Mouse (Mus musculus): ENCODE measurements around the gene Rbfox3. TPM values are rescaled to one million over a fixed set of nuclear protein-coding genes. Genes with fewer than 3 reads are reported as not detected.
A peak's percentile ranks its signal among the peaks of the same experiment; 100 is the strongest.

Rbfox3 gene
- polyA plus RNA-seq, 1 experiment = not detected

- Histone ChIP-seq H3K4me1 (ENCODE audit: control insufficient read depth, insufficient read depth, low read length) (peaks cover 6% of the 10 kb centered on the region), H3K4me3 (replicated peaks; ENCODE audit: control insufficient read depth, low read depth, low read length) (no peak overlapping the region), H3K27ac (ENCODE audit: control insufficient read depth, insufficient read depth, low read depth, low read length, poor library complexity) (no peak overlapping the region)
- WGBS = 75% methylated on average over 6 of the region's 6 CpGs
- no peak for TF ChIP-seq CTCF (IDR thresholded peaks at IDR 0.05; ENCODE audit: control insufficient read depth, insufficient read depth, low read length)
- no peak for TF ChIP-seq POLR2A (IDR thresholded peaks at IDR 0.05; ENCODE audit: borderline replicate concordance, control insufficient read depth, low read depth, low read length)
Measured at GRCm38 (mm10) chr11:118455788-118456187, 455.6 kb downstream of the Rbfox3 start.

GRCm38 (mm10) chr11:118453886-118454671 lies 457.3 kb downstream of the Rbfox3 start:
- TF ChIP-seq CTCF (IDR thresholded peaks at IDR 0.05; ENCODE audit: control insufficient read depth, insufficient read depth, low read length) (no peak), POLR2A (IDR thresholded peaks at IDR 0.05; ENCODE audit: borderline replicate concordance, control insufficient read depth, low read depth, low read length) (no peak)
- Histone ChIP-seq H3K4me3 (replicated peaks; ENCODE audit: control insufficient read depth, low read depth, low read length) (no peak overlapping the region), H3K27ac (ENCODE audit: control insufficient read depth, insufficient read depth, low read depth, low read length, poor library complexity) (no peak overlapping the region), H3K4me1 (ENCODE audit: control insufficient read depth, insufficient read depth, low read length) (peaks cover 3% of the 10 kb centered on the region; the same call in 1 of the 2 replicates)
- 65% methylated on average over 11 of the region's 11 CpGs for WGBS

GRCm38 (mm10) chr11:118452955-118453354 lies 458.4 kb downstream of the Rbfox3 start:
- Histone ChIP-seq H3K27ac (ENCODE audit: control insufficient read depth, insufficient read depth, low read depth, low read length, poor library complexity) (no peak overlapping the region), H3K4me1 (ENCODE audit: control insufficient read depth, insufficient read depth, low read length) (no peaks in the 10 kb centered on the region; the same call in 1 of the 2 replicates), H3K4me3 (replicated peaks; ENCODE audit: control insufficient read depth, low read depth, low read length) (no peak overlapping the region)
- WGBS = 79% methylated on average over 2 of the region's 2 CpGs
- TF ChIP-seq CTCF (IDR thresholded peaks at IDR 0.05; ENCODE audit: control insufficient read depth, insufficient read depth, low read length) (no peak), POLR2A (IDR thresholded peaks at IDR 0.05; ENCODE audit: borderline replicate concordance, control insufficient read depth, low read depth, low read length) (no peak)

- H3K27ac ChIP-seq (ENCODE audit: control insufficient read depth, insufficient read depth, low read depth, low read length, poor library complexity) = no peak overlapping the region
- H3K4me1 ChIP-seq (ENCODE audit: control insufficient read depth, insufficient read depth, low read length) = no peaks in the 10 kb centered on the region
- WGBS = 76% methylated on average over 6 of the region's 6 CpGs
- H3K4me3 ChIP-seq (replicated peaks; ENCODE audit: control insufficient read depth, low read depth, low read length) = no peak overlapping the region
- no peak for TF ChIP-seq CTCF (IDR thresholded peaks at IDR 0.05; ENCODE audit: control insufficient read depth, insufficient read depth, low read length)
- TF ChIP-seq POLR2A (IDR thresholded peaks at IDR 0.05; ENCODE audit: borderline replicate concordance, control insufficient read depth, low read depth, low read length) = no peak
Measured at GRCm38 (mm10) chr11:118451211-118451610, 460.2 kb downstream of the Rbfox3 start.

- Histone ChIP-seq H3K4me1 (ENCODE audit: control insufficient read depth, insufficient read depth, low read length) (no peaks in the 10 kb centered on the region), H3K27ac (ENCODE audit: control insufficient read depth, insufficient read depth, low read depth, low read length, poor library complexity) (no peak overlapping the region), H3K4me3 (replicated peaks; ENCODE audit: control insufficient read depth, low read depth, low read length) (no peak overlapping the region)
- 79% methylated on average over 8 of the region's 8 CpGs for WGBS
- no peak for TF ChIP-seq POLR2A (IDR thresholded peaks at IDR 0.05; ENCODE audit: borderline replicate concordance, control insufficient read depth, low read depth, low read length)
- no peak for TF ChIP-seq CTCF (IDR thresholded peaks at IDR 0.05; ENCODE audit: control insufficient read depth, insufficient read depth, low read length)
Measured at GRCm38 (mm10) chr11:118448385-118448784, 463.0 kb downstream of the Rbfox3 start.

GRCm38 (mm10) chr11:118447346-118447745 lies 464.1 kb downstream of the Rbfox3 start:
- Histone ChIP-seq H3K27ac (ENCODE audit: control insufficient read depth, insufficient read depth, low read depth, low read length, poor library complexity) (no peak overlapping the region), H3K4me3 (replicated peaks; ENCODE audit: control insufficient read depth, low read depth, low read length) (no peak overlapping the region), H3K4me1 (ENCODE audit: control insufficient read depth, insufficient read depth, low read length) (no peaks in the 10 kb centered on the region)
- no peak for TF ChIP-seq CTCF (IDR thresholded peaks at IDR 0.05; ENCODE audit: control insufficient read depth, insufficient read depth, low read length)
- TF ChIP-seq POLR2A (IDR thresholded peaks at IDR 0.05; ENCODE audit: borderline replicate concordance, control insufficient read depth, low read depth, low read length) = no peak
- WGBS = 81% methylated on average over 4 of the region's 4 CpGs

- WGBS = 11% methylated on average over 3 of the region's 3 CpGs
- no peaks in the 10 kb centered on the region for H3K4me1 ChIP-seq (ENCODE audit: control insufficient read depth, insufficient read depth, low read length)
- no peak overlapping the region for H3K4me3 ChIP-seq (replicated peaks; ENCODE audit: control insufficient read depth, low read depth, low read length)
- H3K27ac ChIP-seq (ENCODE audit: control insufficient read depth, insufficient read depth, low read depth, low read length, poor library complexity) = no peak overlapping the region
- TF ChIP-seq CTCF (IDR thresholded peaks at IDR 0.05; ENCODE audit: control insufficient read depth, insufficient read depth, low read length) (peak; percentile 98), POLR2A (IDR thresholded peaks at IDR 0.05; ENCODE audit: borderline replicate concordance, control insufficient read depth, low read depth, low read length) (no peak)
Measured at GRCm38 (mm10) chr11:118445843-118446242, 465.6 kb downstream of the Rbfox3 start.

- H3K4me1 ChIP-seq (ENCODE audit: control insufficient read depth, insufficient read depth, low read length) = no peaks in the 10 kb centered on the region
- no peak for TF ChIP-seq POLR2A (IDR thresholded peaks at IDR 0.05; ENCODE audit: borderline replicate concordance, control insufficient read depth, low read depth, low read length)
- peak; percentile 81 for TF ChIP-seq CTCF (IDR thresholded peaks at IDR 0.05; ENCODE audit: control insufficient read depth, insufficient read depth, low read length)
- no peak overlapping the region for H3K4me3 ChIP-seq (replicated peaks; ENCODE audit: control insufficient read depth, low read depth, low read length)
- WGBS = 35% methylated on average over 11 of the region's 11 CpGs
- no peak overlapping the region for H3K27ac ChIP-seq (ENCODE audit: control insufficient read depth, insufficient read depth, low read depth, low read length, poor library complexity)
Measured at GRCm38 (mm10) chr11:118443201-118443970, 468.0 kb downstream of the Rbfox3 start.
